Mouse (Mus musculus): ENCODE results near the gene Mdga1.

- TF ChIP-seq CTCF (IDR thresholded peaks at IDR 0.05; ENCODE audit: extremely low read depth, insufficient read depth, low read length) (no peak), POLR2A (IDR thresholded peaks at IDR 0.05; ENCODE audit: extremely low read depth, insufficient read depth, low read length) (no peak)
Observed at GRCm38 (mm10) chr17:29884596-29884995, 85.3 kb downstream of the Mdga1 start.

Data from cortical plate, adult 2 months (tissue).